Mouse (Mus musculus) frontal cortex, postnatal 36 days (tissue): Measurements from ENCODE around the gene Lhfpl2.
A peak's percentile ranks its signal among the peaks of the same experiment; 100 is the strongest.

Experiments used
- DNase-seq, 2 experiments: peaks; one replicate each; pipeline ENCODE4 v3.0.0; 2022; ENCODE audit warnings: low spot score in 2 of 2

Gene Lhfpl2

DNA sequence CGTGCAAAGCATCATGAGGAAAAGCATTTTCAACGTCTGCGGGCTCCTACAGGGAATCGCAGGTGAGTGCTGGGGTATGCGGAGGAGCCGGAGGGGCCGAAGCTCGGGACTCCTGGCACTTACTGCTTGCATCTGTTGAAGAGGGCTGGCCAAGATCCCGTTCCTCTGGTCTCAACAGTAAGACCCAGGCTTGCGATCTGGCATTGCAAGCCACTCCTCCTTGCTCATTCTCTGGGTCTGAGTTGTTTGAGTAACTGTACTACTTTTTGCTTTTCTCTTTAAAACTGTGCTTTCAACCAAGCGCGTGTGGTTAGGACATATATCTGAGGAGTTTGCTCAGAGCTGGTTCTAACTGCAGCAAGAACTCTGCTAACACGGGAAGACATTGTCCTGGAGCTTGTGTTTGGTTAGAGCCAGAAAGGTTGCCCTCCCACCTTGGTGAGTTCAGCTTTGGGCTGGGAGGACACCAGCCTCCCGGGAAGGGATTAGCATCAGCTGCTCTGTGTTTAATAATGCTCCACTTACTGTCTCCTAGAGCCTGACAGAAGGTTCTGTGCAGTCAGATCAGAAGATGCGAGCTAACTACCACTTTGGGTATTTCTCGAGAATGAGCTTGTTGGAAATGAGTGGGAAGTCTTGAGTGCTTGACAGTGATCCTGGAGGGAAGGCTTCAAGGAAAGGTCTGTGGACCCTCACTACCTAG, 117.1 kb downstream of the Lhfpl2 start:
- DNase-seq, result no peak

DNA sequence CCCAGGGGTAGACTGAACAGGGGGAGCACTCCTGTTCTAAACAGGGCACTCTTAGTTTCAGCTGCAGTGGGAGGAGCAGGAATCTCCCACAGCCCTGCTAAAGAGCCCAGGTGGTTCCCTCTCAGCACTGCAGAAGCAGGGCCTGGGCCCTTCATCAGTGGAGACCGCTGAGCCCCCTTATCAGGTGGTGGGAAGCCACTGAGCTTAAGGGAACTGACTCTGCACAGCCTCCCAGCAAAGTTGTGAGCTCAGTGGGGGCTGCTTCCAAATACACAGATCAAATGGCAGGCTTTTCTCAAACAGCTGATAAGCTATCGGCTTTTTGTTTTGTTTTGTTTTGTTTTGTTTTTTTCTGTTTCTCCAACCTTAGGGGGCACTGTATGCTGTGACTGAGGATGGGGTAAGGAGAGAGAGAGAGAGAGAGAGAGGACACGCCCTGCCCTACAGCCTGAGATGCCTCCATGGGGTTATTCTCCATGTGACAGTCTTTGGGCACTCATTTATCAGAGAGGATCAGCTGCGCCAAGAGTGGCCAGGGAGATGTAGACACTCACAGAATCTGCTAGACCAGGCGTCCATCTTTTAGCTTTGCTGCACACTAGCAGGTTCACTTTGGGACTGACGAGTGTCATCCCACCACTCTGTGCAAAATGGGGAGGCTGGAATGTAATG, 117.9 kb downstream of the Lhfpl2 start:
- DNase-seq, result no peak

DNA sequence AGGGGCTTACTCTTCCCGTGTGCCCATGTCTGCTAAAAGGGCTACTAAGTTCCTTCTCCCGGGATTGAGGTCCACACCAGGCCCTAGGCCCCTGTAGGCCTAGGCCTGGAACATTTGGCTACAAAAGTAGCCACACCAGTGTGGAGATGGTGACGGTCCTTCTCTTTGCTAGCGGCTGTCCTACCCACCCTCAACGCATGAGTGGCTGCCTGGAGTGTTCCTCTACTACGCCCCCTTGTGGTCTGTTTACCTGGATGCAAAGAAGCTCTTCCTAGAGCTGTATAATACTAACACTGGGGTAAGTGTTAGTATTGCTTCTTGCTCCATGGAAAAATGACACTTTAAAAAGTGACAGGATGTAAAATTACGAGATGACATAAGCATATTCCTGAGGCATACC, 119.6 kb downstream of the Lhfpl2 start:
- DNase-seq, result no peak

DNA sequence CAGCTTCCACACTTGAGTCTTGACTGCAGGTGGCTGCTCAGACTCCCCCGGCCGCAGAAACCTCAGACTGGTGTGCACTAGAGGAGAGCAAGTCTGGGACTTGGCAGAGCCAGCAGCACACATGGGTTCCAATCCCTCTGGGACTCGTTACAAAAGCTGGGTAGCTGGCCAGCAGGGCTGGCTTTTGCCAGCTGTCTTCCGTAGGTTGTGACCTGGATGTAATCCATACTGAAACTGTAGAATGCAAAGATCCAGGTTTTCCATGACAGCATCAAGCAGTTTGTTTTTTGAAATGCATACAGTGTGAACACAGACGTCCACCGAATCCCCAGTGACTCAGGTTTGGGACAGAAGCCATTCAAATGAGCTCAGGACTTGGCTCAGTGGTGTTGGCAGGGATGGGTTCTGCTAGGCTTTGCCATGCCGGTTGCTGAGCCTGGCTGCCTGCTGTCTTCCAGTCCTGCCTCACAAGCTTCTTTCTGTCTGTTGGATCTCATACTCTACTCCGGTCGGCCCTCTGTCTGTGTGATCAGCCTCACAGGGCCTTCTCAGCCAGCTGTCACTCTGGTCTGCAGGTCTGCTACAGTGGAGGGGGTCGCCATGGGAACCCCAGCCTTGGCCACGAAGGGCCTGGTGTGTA, 120.9 kb downstream of the Lhfpl2 start:
- peak; percentile 65 to 78 for DNase-seq

DNA sequence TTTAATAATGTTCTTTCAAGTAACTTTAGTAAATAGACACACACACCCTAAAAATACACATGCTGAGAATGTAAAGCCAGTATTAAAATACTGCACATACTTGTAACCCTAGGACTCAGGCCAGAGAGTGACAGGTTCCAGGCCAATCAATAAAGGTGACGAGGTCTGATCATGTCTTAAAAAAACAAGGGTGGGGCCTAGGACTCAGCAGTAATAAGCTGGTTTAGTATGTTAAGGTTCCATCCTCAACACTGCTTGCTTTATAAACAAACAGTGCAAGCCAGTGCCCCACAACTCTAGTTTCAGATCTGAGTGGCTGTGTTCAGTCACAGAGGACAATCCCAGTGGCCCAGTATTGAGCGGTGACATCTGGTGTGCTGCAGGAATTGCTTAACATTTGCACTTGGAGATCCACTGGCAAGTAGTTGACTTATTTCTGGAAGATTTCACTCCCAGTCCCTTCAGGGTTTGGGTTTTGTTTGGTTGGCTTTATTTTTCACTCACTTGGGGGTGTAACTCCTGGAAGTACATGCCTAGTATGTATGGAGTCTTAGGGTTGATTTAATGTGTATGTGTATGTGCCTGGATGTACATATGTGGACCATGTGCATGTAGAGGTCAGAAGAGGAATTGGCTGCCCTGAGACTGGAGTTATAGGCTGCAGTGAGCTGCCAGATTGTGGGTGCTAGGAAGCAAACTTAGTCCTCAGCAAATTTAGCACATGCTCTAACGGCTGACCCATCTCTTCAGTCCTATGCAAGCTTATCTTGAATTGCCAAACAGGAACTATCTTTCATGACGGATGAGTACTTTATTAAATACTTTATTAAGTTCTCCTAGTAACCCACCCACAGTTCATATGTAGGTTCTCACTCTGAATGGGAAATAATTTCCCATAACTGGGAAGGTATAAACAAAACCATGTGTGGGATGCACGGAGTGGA, 123.2 kb downstream of the Lhfpl2 start:
- no peak for DNase-seq

DNA sequence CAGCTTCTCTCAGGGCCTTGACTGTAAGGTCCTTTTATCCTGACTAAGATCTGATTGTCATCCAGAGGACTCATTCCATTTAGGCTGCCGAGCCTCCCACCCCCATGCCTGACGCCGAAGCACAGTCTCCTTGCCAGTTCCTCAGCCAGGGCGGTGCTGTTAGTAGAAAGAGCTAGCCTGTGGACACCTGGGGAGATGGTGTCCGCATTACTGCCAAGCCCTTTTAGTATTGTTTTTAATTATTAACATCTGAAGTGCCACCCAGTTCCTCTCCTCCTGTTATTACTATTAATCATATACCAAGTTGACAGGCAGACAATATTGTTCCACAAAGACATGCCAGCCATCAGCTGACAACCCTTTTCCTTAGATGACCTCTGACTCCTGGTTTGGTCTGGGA, 124.4 kb downstream of the Lhfpl2 start:
- no peak for DNase-seq

DNA sequence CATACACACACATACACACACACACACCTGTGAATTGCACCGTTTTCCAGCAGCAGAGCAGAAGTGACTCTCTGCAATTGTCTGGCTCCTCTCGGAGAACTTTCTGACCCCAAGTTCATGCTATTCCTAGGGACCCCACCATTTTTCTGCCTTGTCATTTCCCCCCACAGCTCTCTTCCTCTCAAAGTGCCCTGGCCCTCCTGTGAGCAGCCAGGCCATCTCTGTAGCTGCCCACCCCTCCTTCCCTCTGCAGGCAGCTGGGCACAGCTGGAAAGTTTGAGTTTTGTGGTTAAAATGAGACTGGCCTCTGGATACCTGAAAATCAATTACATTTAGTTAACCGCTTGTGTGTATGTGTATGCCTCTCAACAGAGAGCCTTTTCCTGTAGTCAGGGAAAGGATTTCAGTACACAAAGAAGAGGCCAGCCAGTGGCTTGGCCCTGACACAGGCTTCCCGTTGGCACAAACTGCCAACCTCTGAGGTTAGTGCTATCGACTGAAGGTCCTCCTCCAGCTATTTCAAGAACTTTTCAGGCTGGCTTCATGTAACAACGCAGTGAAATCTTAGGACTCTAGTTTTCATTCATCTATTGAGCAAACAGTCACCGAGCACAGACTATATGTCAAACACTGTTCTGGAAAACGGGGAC, 125.9 kb downstream of the Lhfpl2 start:
- no peak for DNase-seq

DNA sequence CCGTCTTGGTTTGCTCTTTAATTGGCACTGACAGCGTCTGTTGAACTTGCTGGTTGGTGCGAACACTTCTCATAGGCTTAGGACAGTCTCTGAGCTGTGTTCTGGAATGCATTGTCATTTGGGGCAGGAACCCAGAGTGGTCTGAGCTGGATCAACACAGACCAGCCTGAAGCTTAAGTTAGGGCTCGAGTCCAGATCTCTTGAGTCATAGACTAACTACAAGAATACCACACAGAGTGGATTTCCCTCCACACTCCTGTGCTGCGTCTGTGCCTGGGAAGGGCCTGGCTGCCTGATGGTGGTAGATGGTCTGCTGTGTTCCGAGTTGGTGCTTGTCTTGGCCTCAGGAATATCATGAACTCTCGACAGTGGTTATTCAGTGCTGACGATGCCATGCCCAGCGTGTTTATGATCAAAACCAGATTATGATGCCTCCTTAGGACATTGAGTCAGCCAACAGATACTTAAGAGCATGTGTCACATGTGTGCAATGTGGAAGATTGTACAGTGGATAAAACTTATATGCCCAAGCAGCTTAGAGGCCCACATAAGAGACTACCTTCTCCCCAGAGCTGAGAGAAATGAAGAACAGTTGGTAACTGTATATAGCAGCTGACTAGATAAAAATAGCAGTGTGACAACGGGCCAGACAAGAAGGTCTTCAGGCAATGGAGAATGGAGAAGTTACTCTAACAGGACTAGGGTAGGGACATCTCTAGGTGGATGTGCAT, 127.3 kb downstream of the Lhfpl2 start:
- DNase-seq, result no peak

DNA sequence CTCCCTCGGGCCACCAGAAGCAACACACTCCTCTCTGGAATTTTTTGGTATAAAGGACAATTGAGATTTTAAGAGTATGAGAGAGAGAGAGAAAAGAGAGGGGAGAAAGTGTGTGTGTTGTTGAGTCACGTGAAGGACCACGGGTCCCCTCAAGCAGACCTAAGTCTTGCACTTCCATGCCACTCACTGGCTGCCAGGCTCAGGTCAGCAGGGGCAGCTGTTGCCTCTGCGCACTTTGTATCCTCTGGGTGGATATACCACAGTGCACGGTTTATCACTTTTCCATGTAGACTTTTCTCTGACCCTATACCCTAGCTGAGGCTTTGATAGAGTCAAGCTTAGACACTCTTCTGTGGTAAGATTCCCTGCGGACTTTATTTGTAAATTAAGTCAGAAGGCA, 128.0 kb downstream of the Lhfpl2 start:
- DNase-seq, result no peak

DNA sequence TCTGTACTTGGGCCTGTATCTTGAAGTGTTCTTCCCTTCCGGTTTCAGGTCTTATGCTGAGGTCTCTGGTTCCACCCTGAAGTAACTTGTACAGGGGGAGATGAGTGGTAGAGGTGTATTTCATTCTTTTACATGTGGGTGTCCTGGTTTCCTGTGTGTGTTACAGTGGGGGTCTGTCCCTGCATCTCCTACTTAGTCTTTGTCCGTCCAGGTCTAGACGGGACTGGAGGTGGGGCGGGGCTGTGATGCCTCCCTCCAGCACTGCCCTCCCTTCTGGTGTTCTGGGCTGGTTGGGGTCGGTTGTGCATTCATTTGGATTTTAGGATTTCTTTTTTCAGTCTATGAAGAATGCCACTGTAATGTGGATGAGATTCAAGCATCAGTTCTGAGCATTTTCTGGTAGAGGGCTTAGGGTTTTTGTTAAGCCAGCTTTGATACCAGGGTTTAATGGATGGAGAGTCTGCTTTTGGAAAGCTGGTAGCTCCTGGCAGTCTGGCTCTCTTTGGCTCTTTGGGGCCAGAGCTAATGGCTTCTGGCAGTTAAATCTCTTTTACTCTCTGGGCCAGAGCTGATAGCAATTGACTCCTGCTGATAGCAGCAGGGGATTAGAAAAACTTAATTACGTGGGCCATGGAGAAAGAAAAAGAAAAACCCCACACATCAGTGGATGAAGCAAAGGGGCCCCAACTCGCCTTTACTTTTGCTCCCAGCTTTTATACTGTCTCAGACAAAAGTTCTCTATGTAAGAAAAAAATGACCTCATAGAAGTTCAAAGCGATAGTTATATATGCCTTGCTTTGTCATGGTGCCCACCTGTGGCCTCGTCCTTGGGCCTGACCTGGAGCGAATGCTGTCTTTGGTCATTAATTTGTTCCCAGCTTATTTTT, 130.8 kb downstream of the Lhfpl2 start:
- no peak for DNase-seq

DNA sequence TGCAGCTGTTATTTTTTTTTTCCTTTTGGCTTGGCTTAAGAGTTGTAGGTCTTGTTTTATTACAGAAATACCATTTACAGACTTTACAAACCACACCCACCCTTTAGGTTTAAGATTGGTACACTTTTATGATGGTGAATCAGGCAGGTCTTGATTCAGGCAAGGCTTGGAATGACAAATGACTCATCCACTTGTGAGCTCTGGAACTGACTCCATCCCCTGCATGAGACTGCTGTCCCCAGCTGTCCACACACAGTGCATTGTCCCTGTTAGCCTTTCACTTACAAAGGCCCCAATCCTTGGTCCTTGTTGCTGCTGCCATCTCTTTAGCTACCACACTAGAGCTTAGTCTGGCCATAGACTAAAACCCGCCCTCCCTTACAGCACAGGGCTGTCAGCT, 132.8 kb downstream of the Lhfpl2 start:
- no peak for DNase-seq

DNA sequence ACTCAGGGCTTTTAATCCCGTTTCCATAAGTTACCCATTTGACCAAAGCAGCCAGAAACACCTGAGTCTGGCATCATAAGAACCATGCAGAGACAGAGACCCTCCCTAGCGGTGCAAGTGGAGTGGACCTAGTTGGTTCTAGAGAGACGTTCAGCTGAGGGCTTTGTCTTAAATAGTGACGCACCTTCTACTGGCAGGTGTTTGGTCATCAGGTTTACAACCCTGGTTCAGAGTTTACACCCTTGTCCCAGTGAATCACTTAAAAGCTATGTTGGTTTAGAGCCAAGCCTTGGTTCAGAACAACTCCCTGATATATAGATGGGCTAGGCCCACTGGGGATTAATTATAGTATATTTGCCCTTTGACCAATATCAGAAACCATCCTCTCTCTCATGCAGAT, 135.6 kb downstream of the Lhfpl2 start:
- DNase-seq, result no peak

DNA sequence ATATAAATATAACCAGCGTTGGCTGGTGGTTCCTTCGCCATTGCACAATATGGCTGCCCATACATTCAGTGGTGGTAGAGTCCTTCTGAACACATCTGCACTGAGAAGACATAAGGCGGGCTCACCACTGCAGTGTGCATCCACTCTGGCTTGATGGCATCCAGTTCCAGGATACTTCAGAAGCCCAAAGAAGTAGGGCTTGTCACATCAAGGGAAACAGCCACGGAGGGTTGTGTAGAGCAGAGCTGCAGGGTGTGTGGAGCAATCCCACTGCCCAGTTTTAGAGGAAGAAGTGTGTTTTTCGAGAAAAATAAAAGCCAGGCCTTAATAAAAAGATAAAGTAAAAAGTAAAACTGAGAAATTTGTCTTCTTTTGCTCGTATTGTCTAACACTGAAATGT, 141.0 kb downstream of the Lhfpl2 start:
- no peak for DNase-seq

DNA sequence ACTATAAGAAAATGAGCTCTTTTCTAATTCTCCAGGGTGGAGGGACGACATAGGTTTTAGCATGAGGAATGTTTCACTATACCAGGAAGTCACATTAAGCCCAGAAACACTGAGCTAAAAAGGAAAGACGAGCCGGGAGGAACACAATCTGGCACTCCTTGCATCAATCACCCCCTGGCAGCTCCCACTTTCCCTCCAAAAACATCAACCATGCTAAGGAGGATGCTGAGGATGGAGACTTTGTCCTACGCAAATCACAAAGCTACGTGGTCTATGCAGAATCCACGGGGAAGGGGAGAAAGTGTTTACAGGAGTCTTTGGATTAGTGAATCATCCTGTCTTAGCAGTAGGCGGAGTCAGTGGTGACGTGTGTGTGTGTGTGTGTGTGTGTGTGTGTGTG, 142.2 kb downstream of the Lhfpl2 start:
- DNase-seq, result no peak

DNA sequence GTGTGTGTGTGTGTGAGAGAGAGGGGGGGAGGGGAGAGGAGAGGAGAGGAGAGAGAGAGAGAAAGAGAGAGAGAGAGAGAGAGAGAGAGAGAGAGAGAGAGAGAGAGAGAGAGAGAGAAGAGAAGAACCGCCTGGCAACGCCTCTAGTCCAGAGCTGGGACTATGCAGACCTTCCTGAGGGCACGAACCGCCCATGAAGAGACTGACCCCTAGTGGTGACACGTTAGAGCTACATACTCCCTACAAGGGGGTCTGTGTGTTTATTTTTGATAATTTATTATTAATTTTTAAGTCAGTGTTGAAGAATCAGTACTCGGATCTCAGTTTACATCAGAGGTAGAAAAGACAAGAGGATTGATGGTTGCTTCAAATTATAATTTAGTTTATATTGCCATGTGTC, 147.6 kb downstream of the Lhfpl2 start:
- DNase-seq, result no peak

DNA sequence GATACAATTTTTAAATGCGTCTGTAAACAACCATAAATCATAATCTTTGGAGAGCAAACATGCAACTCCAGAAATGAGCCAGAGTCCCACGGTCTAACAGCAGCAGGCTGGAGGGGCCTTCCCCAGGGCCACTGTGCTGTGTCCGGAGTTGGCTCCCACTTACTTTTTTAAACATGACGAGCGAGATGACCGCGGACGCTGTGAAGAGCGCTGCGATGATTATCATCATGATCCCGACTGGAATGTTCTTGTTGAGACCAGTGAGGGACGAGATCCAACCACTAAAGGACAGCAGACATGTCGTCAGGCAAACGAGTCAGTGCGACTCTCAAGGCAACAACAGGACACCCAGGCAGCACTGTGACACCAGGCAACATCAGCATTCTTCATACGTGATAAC, 150.4 kb downstream of the Lhfpl2 start:
- DNase-seq, result no peak

DNA sequence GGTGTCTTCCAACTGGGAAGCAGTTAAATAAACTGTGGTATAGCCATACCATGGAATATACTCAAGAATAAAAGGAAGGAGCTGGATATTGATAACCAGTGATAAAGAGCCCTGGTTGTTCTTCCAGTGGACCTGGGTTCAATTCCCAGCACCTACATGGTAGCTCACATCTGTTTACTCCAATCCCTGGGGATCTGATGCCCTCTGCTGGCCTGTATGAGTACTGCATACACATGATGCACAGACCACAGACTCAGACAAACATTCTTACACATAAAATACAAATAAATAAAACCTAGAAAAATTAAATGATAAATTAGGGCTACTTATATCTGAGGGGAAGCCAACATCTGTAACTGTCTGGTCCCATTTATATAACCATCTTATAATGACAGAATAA, 151.3 kb downstream of the Lhfpl2 start:
- no peak for DNase-seq

DNA sequence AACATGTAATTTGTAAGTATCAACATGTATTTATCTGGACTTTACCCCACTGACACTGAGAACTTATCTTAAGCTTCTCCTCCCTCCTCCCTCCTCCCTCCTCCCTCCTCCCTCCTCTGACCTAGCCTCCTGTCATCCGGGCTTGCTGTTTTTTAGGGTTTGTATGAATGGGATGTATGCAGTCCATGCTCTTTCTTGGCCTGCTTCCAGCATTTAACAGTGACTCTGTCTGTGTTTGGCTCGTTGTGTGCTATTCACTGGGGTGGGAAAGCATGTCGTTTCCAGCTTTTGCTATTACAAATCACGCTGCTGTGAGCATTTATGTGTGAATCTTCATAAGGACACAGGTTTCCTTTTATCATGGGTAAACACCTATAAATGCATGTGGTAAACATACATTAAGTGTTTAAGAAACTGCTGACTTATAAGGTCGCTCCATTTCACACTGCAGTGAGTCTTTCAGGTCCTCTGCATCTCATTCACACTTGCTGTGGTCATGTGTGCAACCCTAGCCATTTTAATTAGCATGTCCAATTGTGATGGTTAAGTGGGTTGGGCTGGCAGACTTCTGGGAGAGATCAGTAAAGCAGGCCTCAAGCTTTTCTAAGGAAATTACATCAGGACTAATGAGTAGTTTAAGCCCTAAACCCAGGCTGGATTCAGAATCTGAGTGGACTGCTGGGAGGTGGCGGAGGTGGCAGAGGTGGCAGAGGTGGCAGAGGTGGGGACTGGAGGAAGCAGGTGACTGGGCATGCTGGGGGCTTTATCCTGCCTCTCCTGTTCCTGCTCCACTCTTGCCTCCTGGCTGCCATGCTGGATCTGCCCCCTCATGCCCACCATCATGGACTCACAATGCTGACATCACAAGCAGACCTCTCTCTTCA, 153.9 kb downstream of the Lhfpl2 start:
- DNase-seq, result no peak

DNA sequence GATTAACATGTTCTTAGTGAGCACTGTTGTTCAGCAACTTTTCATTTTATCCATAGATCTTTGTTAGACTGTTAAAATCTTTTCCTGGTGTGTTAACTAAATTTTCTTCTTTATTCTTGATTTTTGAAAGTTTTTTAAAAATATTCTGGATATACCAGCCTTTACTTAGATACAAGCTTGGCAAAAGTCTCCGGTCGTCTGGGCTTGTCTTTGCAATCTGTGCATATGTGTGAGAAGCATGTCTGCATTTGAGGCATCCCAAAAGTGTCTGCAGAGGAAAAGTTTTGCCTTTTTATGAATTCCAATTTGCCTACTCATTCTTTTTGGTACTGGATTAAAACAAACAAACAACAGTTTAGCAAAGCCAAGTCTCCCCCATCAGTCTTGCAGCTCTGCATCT, 154.6 kb downstream of the Lhfpl2 start:
- DNase-seq, result no peak
